Mouse (Mus musculus): ENCODE measurements at regions not wholly inside any gene's neighbourhood (a gene's known extent, or its start where the extent isn't known, plus 50 kb on each side); places are given as distances from the start of the nearest gene placed in this dataset.

- H3K9ac ChIP-seq (ENCODE audit: low read depth, low read length), result no peak overlapping the region
- no peak for ATAC-seq
- no peaks in the 10 kb centered on the region for H3K9me3 ChIP-seq (ENCODE audit: control insufficient read depth)
- 81% methylated on average over 4 of the region's 4 CpGs for WGBS
- no peak overlapping the region for H3K4me2 ChIP-seq (replicated peaks; ENCODE audit: low read depth)
- TF ChIP-seq CTCF (IDR thresholded peaks at IDR 0.05; ENCODE audit: low read depth), result no peak
- no peaks in the 10 kb centered on the region for H3K36me3 ChIP-seq (ENCODE audit: control insufficient read depth, insufficient read depth)
- H3K27ac ChIP-seq (ENCODE audit: low read depth, low read length), result no peak overlapping the region
- H3K4me1 ChIP-seq (replicated peaks; ENCODE audit: control insufficient read depth, insufficient read depth, low read length), result no peaks in the 10 kb centered on the region
- H3K27me3 ChIP-seq (replicated peaks; ENCODE audit: control insufficient read depth, insufficient read depth, low read length), result no peaks in the 10 kb centered on the region
- H3K4me3 ChIP-seq (ENCODE audit: low read depth, low read length), result no peak overlapping the region
Measured at GRCm38 (mm10) chr7:68988061-68988460, 239.0 kb upstream of the Arrdc4 start.

GRCm38 (mm10) chr7:68983937-68984336 lies 234.9 kb upstream of the Arrdc4 start:
- H3K4me1 ChIP-seq (replicated peaks; ENCODE audit: control insufficient read depth, insufficient read depth, low read length), result no peaks in the 10 kb centered on the region
- H3K9ac ChIP-seq (ENCODE audit: low read depth, low read length), result no peak overlapping the region
- TF ChIP-seq CTCF (IDR thresholded peaks at IDR 0.05; ENCODE audit: low read depth), result no peak
- no peak overlapping the region for H3K27ac ChIP-seq (ENCODE audit: low read depth, low read length)
- 55% methylated on average over 1 of the region's 1 CpGs for WGBS
- H3K4me3 ChIP-seq (ENCODE audit: low read depth, low read length), result no peak overlapping the region
- no peak for ATAC-seq
- H3K27me3 ChIP-seq (replicated peaks; ENCODE audit: control insufficient read depth, insufficient read depth, low read length), result no peaks in the 10 kb centered on the region
- H3K36me3 ChIP-seq (ENCODE audit: control insufficient read depth, insufficient read depth), result no peaks in the 10 kb centered on the region
- H3K4me2 ChIP-seq (replicated peaks; ENCODE audit: low read depth), result no peak overlapping the region
- H3K9me3 ChIP-seq (ENCODE audit: control insufficient read depth), result no peaks in the 10 kb centered on the region

GRCm38 (mm10) chr7:68982914-68983502 lies 234.0 kb upstream of the Arrdc4 start:
- H3K27ac ChIP-seq (ENCODE audit: low read depth, low read length), result no peak overlapping the region
- H3K9ac ChIP-seq (ENCODE audit: low read depth, low read length), result no peak overlapping the region
- WGBS, result 88% methylated on average over 10 of the region's 10 CpGs
- H3K4me2 ChIP-seq (replicated peaks; ENCODE audit: low read depth), result no peak overlapping the region
- no peaks in the 10 kb centered on the region for H3K27me3 ChIP-seq (replicated peaks; ENCODE audit: control insufficient read depth, insufficient read depth, low read length)
- H3K36me3 ChIP-seq (ENCODE audit: control insufficient read depth, insufficient read depth), result no peaks in the 10 kb centered on the region
- no peak for ATAC-seq
- TF ChIP-seq CTCF (IDR thresholded peaks at IDR 0.05; ENCODE audit: low read depth), result no peak
- H3K4me3 ChIP-seq (ENCODE audit: low read depth, low read length), result no peak overlapping the region
- no peaks in the 10 kb centered on the region for H3K4me1 ChIP-seq (replicated peaks; ENCODE audit: control insufficient read depth, insufficient read depth, low read length)
- H3K9me3 ChIP-seq (ENCODE audit: control insufficient read depth), result no peaks in the 10 kb centered on the region

GRCm38 (mm10) chr7:68978576-68978975 lies 229.5 kb upstream of the Arrdc4 start:
- Histone ChIP-seq H3K36me3 (ENCODE audit: control insufficient read depth, insufficient read depth) (no peaks in the 10 kb centered on the region), H3K4me3 (ENCODE audit: low read depth, low read length) (no peak overlapping the region), H3K27ac (ENCODE audit: low read depth, low read length) (no peak overlapping the region), H3K27me3 (replicated peaks; ENCODE audit: control insufficient read depth, insufficient read depth, low read length) (no peaks in the 10 kb centered on the region), H3K9me3 (ENCODE audit: control insufficient read depth) (no peaks in the 10 kb centered on the region), H3K4me2 (replicated peaks; ENCODE audit: low read depth) (no peak overlapping the region), H3K9ac (ENCODE audit: low read depth, low read length) (no peak overlapping the region), H3K4me1 (replicated peaks; ENCODE audit: control insufficient read depth, insufficient read depth, low read length) (no peaks in the 10 kb centered on the region)
- 45% methylated on average over 4 of the region's 4 CpGs for WGBS
- no peak for ATAC-seq
- no peak for TF ChIP-seq CTCF (IDR thresholded peaks at IDR 0.05; ENCODE audit: low read depth)

- WGBS, result 45% methylated on average over 7 of the region's 7 CpGs
- Histone ChIP-seq H3K9me3 (ENCODE audit: control insufficient read depth) (no peaks in the 10 kb centered on the region), H3K4me1 (replicated peaks; ENCODE audit: control insufficient read depth, insufficient read depth, low read length) (no peaks in the 10 kb centered on the region), H3K9ac (ENCODE audit: low read depth, low read length) (no peak overlapping the region), H3K4me3 (ENCODE audit: low read depth, low read length) (no peak overlapping the region), H3K4me2 (replicated peaks; ENCODE audit: low read depth) (no peak overlapping the region), H3K27ac (ENCODE audit: low read depth, low read length) (no peak overlapping the region), H3K36me3 (ENCODE audit: control insufficient read depth, insufficient read depth) (no peaks in the 10 kb centered on the region), H3K27me3 (replicated peaks; ENCODE audit: control insufficient read depth, insufficient read depth, low read length) (no peaks in the 10 kb centered on the region)
- no peak for ATAC-seq
- peak; percentile 75 for TF ChIP-seq CTCF (IDR thresholded peaks at IDR 0.05; ENCODE audit: low read depth)
Measured at GRCm38 (mm10) chr7:68976813-68977752, 228.0 kb upstream of the Arrdc4 start.

- Histone ChIP-seq H3K4me2 (replicated peaks; ENCODE audit: low read depth) (no peak overlapping the region), H3K36me3 (ENCODE audit: control insufficient read depth, insufficient read depth) (no peaks in the 10 kb centered on the region), H3K4me3 (ENCODE audit: low read depth, low read length) (no peak overlapping the region), H3K27me3 (replicated peaks; ENCODE audit: control insufficient read depth, insufficient read depth, low read length) (no peaks in the 10 kb centered on the region), H3K27ac (ENCODE audit: low read depth, low read length) (no peak overlapping the region), H3K4me1 (replicated peaks; ENCODE audit: control insufficient read depth, insufficient read depth, low read length) (no peaks in the 10 kb centered on the region), H3K9me3 (ENCODE audit: control insufficient read depth) (no peaks in the 10 kb centered on the region), H3K9ac (ENCODE audit: low read depth, low read length) (no peak overlapping the region)
- TF ChIP-seq CTCF (IDR thresholded peaks at IDR 0.05; ENCODE audit: low read depth), result no peak
- ATAC-seq, result no peak
- WGBS, result 41% methylated on average over 5 of the region's 5 CpGs
Measured at GRCm38 (mm10) chr7:68975956-68976355, 226.9 kb upstream of the Arrdc4 start.

All from intestine, postnatal 0 days (tissue).